Mouse (Mus musculus) thymus, adult 2 months (tissue): ENCODE measurements at regions not wholly inside any gene's neighbourhood (a gene's known extent, or its start where the extent isn't known, plus 50 kb on each side); places are given as distances from the start of the nearest gene placed in this dataset.

Source experiments
- CTCF ChIP-seq: fragments of 200-500 bp; IDR thresholded peaks from 2 replicates; pipeline ENCODE4 v1.5.1; 2012; ENCODE audit warnings: mild to moderate bottlenecking, control low read depth, low read length, moderate library complexity, borderline replicate concordance; ENCODE audit not compliant: control insufficient read depth, poor library complexity, insufficient read depth; ENCODE audit errors: extremely low read depth
- POLR2A ChIP-seq: fragments of 200-500 bp; IDR thresholded peaks from 2 replicates; pipeline ENCODE4 v1.6.1; 2012; ENCODE audit warnings: mild to moderate bottlenecking, low read length, control low read depth, moderate library complexity; ENCODE audit not compliant: control insufficient read depth, poor library complexity, insufficient read depth; ENCODE audit errors: extremely low read depth

- TF ChIP-seq CTCF (no peak), POLR2A (no peak)
Measured at GRCm38 (mm10) chr12:10549481-10550201, 159.1 kb downstream of the Rdh14 start.
